Mouse (Mus musculus): ENCODE results near the gene Dnajb6. TPM values are rescaled to one million over a fixed set of nuclear protein-coding genes. Genes with fewer than 3 reads are reported as not detected.
A peak's percentile ranks its signal among the peaks of the same experiment; 100 is the strongest.
"Not testable (repeated sequence)": the region's sequence is repeated elsewhere in the genome, so short reads cannot be mapped to it uniquely, and the experiment has no call there.

Gene Dnajb6
- total RNA-seq, 2 experiments from 2014 or later, result 118 to 146 TPM

DNA sequence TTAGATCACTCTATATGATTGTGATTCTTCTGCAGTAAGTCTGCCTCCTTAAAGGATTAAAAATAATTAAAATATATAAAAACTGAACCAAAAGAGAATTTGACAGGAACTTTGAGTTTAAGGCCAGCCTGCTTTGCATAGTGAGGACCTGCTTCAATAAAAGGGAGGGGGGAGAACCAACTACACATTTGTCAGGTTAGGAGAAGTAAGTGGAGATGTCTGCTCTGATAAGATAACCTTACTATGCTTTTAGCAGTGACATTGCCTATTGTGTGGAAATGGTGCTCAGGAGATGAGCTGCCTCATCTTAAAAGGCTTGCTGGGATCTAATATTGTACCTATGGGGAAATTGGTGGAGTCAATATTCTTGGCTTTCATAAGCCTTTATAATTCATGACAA is 17.4 kb downstream of the Dnajb6 start:
- DNase-seq (ENCODE audit: low spot score in 2 of 2), result no peak

DNA sequence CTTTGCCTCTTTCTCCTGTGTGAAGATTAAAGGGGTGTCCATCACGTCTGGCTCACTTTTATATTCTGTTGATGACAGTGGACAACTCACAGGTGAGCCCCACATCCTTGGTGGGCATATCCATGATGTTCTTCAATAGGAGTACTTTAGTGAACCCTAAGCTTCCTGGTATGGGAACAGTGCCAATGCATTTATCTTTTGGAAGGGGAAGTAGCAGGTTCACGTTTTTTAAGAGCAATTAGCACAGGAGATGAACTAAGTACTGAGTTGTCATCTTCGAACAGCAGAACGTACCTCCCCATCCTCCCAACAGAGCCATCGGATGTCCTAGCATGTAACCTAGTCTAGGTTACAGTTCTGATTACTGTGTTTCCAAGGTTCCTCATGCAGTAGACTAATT is 23.8 kb downstream of the Dnajb6 start:
- no peak for DNase-seq (ENCODE audit: low spot score in 2 of 2)

DNA sequence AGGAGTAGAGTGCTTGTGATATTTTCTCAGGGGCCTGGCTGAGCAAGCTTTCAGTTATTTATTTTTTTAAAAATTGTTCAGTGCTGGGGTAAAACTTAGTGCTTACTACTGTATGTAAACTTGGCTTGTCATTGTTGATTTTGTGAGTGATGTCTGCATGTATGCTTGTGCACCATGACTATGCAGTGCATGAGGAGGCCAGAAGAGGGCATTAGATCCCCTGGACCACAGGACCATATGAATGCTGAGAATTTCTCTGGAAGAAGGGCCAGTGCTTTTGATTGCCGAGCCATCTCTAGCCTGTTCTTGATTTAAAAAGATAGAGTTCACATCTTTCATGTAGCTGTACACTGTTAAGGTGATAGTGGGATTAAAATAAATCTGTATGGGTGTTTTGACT is 35.4 kb downstream of the Dnajb6 start:
- no peak for DNase-seq (ENCODE audit: low spot score in 2 of 2)

DNA sequence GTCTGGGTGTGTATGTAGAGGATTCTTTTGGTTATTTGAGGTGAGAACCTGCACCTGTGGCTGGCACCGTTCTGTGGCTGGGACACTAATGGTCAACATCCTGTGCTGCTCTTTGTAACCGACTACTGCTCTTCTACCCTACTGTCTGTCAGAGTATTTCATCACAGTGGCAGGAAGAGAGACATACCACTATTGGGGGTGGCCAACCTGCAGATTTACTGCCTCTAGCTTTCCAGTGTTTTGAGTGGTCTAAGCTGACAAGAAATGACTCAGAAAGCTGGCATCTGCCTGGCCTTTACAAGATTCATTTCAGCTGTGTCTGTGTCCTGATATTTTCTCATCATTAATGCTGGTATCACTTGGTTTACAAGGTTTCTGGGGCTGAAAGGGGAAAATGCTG is 36.5 kb downstream of the Dnajb6 start:
- no peak for DNase-seq (ENCODE audit: low spot score in 2 of 2)

DNA sequence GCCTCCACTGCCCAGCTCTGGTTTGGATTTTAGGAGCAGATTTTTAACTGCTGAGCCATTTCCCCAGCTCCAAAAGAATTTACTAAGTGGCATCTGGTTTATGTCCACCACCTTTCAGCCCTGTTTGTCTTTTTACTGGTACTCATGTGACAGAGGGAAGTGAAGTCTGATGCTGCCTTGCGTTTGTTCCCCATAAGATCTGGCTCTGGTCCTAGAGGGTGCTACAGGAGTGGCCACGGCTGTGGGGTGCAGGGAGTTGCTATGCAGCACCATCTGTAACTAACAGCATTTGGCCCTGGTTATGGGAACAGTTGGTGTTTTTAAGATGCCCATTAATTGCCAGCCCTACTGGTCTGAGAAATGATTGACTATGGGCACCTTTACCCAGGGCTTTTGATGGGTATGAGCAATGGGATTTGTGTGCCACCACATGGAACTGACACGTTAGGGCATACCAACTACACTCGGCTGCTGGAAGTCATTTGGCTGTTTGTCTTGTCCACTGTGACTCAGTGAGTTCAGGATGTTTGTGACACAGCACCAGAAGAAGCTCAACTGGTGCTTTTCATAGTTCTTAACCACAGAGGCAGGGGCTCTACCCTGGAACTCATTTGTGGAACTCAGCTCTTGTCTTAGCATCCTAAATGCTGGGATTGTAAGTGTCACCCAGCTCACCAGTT is 37.3 kb downstream of the Dnajb6 start:
- DNase-seq (ENCODE audit: low spot score in 2 of 2), result no peak

DNA sequence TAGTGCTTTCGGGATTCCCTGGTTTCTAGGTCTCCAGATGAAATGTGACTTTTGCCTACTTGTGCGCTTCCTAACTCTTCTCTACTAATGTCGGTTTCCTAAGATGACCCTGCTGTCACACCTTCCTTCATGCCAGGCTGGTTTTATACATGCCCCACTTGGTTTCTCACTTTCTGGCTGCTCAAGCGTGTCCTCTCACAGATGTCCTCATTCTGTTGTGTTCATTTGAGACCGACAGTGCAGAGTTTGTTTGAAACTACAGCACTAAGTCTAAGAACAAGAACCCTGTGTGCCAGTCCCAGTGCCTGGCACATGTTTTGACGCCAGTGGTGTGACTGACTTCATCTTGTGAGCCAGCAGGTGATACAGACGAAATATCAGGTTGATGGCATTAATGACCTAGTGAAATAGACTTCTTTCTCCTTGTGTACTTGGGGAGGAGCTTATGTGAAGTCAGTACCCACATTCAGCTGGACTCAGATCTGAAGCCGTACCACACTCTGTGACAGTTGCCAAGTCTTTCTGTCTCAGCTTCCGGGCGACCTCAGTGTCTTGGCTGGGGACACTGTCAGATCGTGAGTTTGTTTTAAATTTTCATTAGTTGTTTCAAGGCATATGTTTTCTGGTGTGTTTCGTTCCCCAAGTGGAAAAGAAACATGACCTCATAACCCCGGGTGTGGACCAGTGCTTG is 38.1 kb downstream of the Dnajb6 start:
- DNase-seq (ENCODE audit: low spot score in 2 of 2), result no peak

DNA sequence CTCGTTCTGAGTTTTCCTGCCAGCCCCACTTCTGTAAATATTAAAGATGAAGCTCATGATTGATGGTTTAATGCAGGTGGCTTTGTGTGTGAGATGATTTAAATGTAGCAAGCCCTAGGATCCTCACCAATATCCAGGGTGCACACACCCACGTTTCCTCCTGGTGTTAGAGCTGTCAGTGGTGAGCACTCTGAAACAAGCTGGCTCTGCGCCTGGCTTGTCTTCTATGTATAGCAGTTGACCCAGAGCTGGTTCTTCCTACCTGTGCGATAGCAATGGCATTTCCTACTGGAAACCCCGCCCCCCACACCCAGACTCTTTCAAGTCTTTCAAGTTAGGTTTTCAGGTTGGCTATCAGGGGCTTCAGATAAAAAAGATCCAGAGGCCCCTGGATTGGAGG is 39.9 kb downstream of the Dnajb6 start:
- DNase-seq (ENCODE audit: low spot score in 2 of 2), result no peak

DNA sequence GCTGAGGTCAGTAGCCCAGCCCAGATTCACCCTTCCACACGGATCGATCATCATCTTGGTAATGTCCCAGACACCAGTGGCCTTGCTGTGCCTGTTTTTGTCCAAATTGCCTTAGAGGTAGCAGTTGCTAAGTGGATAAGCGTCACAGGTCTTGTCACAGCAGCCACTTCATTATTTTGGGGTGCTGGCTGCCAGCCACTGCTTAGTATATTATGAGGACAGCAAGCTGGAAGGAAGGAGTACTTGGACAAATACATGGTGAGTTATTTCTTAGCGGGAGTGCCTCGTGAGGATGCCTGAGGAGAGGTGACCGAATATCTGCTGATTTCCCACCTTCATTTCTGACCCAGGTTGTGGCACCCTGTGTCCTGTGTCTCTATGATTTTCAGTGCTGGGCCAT is 42.5 kb downstream of the Dnajb6 start:
- DNase-seq (ENCODE audit: low spot score in 2 of 2), result no peak

DNA sequence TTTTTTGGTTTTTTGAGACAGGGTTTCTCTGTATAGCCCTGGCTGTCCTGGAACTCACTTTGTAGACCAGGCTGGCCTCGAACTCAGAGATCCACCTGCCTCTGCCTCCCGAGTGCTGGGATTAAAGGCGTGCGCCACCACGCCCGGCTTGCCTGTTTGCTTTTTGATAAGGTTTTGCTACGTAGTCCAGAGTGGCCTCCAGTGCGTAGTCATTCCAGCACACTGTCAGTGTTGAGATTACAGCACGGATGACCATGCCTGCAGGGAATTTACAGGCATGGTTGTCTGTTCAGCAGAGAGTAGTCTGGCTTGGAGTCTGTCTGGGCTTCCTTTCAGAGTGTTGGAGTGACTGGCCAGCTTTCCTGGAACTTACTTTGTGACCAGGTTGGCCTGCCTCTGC is 44.2 kb downstream of the Dnajb6 start:
- not testable (repeated sequence) for DNase-seq (ENCODE audit: low spot score in 2 of 2)

DNA sequence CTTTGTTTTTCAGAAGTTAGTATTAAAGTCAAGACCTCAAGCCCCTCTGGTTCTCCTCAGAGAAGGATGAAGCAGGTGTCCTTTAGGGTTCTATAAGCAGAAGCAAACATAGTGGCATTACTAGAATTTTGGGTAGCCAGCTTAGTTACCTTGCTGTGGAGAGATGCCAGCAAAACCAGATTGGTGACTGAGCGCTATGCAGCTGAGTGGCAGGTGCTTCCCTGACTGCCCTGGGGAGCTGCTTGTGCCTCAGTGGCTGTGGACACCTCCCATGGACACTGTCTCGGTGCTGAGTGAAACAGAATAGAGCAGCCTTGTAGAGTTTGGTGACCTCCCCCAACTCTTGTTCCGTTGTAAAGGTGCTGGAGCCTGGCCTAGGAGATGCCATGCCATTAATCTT is 46.8 kb downstream of the Dnajb6 start:
- no peak for DNase-seq (ENCODE audit: low spot score in 2 of 2)

DNA sequence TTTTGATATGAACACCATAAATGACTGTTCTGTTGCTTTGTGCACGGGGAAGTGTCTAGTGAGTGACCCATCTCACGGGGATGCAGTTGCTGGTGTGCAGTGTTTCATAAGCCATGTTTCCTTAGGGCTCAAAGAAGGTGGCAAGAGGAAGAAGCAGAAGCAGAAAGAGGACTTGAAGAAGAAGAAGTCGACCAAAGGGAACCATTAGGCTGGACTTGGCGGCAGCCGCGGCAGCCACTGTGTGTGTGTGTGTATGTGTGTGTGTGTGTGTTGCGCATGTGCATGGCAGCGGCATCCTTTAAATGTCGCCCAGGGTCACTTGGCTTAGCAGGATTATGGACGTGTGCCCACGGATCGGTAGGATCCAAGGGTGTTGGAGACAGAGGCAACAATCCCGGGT is 49.4 kb downstream of the Dnajb6 start:
- DNase-seq (ENCODE audit: low spot score in 2 of 2), result not testable (repeated sequence)

DNA sequence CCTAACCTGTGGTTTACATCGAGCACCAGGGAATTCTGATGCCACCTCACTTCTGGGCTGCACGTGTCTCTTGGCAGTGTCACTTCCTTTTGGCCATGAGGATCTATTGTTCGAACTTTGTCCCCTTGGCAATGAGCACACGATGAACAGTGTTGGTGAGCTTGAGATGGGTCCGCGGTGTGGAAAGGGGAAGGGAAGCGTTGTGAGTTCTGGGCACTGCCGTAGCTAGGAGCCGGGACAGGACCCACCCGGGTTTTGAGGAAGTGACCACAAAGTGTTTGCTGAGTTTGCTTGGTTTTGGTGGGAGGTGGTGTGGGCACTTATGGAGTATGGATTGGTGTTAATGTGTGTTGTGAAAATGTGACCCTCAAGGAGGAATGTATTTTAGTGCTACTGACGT is 50.5 kb downstream of the Dnajb6 start:
- not testable (repeated sequence) for DNase-seq (ENCODE audit: low spot score in 2 of 2)

DNA sequence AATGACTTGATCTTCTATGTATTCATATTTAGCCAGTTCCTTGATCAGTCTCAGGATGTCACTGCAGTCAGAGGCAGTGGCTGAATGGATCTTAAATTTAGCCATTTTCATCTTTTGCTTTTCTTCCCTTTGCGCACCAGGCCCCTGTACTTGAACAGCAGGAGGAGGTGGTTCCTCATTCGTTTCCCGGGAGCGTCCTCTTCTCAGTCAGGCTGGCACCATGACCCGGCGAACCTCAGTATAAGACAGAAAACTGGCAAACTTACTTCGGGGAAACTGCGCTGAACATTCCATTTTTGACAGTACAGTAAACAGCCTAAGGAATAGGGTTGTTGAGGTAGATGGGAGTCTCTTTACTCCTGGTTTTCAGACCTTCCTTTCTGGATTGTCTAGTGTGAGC is 59.4 kb downstream of the Dnajb6 start:
- not testable (repeated sequence) for DNase-seq (ENCODE audit: low spot score in 2 of 2)

DNA sequence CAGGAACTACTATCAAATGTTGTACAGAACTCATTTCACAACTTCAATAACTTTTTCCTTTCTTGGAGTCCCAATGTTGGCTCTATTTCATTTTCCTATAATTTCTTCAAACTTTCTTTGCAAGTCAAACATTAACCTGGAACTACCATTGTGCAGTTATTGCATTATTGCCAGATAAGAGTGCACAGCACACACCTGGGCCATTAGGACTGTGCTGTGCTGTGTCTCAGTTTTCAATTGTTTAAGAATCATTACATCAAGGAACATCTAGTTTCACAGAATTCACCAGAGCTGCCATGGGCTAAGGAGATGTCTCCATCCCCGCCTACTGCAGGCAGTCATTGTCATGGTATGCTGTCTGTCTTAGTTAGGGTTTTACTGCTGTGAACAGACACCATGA is 73.5 kb downstream of the Dnajb6 start:
- DNase-seq (ENCODE audit: low spot score in 2 of 2), result no peak

DNA sequence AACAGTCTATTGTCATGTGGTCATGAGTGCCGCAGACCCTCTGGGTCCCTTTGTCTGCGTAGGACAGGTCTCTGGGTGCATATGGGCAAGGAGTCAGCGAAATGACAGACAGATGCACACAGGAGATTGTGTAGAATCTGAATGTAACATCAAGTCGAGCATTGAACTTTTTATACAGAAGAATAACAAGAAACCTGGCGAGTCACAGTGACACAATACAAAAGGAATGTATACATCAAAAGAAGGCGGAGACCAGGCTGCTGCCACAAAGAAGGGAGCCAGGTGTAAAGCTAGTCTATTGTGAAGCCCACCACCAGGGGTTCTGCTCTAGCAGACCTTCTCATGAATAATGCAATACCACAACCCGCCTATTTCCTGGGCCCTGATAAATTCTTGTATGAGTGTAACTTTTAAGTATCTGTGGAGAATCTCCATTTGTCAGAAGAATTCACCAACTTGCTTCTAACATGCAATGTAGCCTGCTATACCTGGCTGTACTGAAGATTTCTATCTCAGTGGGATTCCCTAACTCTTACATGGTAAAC is 76.0 kb downstream of the Dnajb6 start:
- not testable (repeated sequence) for DNase-seq (ENCODE audit: low spot score in 2 of 2)

DNA sequence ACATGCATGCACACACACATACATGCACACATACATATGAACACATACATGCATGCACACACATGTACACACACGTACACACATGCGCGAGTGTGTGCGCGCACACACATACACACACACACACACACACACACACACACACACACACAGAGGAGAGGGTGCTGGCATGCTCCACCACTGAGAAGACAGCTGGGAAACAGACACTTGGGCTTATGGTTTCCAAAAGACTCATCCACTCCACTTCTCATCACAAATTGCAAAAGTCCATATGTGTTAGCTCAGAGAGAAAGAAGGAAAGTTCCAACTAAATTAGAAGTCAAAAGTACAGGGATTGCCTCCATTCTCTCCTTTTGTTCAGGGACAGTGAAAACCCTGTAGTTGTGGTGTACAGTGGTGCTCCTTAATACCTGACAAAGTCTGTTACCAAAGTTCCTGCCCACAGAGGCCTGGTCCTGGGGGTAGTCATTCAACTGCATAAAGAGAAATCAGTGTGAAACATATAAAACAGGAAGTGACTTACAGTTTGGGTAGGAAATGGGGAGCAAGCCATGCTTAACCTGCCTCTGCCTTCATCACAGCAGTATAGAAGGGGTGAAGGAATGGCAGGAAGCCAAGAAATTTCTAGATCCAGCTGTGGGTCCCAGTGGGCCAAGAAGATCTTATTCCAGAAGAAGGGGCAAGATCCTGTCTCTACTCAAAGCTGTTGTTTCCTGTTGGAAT is 81.2 kb downstream of the Dnajb6 start:
- no peak for DNase-seq (ENCODE audit: low spot score in 2 of 2)

DNA sequence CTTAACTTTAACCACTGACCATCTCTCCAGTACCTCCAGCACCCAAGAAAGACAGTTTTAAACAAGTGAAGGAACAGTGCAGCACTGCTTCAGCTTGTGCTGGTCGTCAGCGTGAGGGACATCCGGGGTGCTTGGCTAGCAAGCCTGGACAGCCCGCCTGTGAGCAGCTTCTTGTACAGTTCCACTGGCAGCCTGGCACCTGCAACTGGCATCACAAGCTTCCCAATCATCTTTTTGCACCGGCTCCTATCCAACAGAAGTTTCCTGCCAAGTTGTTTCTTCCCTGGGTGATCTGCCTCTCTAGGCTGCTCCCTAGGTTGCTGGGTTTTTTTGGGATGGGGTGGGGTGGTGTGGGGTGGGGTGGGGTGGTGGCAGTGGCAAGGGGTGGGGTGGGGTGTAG is 81.9 kb downstream of the Dnajb6 start:
- no peak for DNase-seq (ENCODE audit: low spot score in 2 of 2)

DNA sequence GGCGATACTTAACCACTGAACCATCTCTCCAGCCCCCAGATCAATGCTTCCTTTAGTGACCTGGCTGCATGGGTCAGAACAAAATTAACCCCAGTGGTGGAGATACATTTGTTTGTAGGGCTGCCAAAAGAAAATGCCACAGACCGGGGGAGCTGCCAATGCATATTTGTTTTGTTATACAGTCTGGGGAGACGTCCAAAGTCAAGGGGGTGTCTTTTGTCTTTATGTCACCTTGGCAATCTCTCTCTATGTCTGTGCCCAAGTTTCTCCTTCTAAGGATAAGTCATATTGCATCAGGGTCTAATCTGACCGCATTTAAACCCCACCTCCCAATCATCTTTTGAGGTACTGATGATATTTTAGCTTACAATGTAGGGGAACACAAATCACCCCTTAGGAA is 82.8 kb downstream of the Dnajb6 start:
- no peak for DNase-seq (ENCODE audit: low spot score in 2 of 2)

DNA sequence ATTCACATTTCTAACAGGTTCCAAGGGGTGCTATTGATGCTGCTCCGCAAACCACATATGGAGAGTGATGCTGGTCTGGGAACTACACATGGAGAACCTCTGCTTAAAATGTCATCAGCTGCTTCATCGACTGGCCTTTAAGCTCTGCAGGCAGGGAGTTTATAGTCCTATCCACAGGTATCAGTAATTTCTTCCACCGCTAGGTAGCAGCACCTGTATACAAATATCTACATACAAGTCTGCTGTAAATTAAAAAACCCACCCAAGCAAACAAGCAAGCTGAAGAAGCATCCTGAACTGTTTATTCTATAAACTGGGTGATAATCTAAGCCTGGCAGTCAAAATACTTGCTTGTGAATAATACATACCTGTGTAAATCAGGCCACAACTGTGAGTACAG is 89.3 kb downstream of the Dnajb6 start:
- no peak for DNase-seq (ENCODE audit: low spot score in 2 of 2)

DNA sequence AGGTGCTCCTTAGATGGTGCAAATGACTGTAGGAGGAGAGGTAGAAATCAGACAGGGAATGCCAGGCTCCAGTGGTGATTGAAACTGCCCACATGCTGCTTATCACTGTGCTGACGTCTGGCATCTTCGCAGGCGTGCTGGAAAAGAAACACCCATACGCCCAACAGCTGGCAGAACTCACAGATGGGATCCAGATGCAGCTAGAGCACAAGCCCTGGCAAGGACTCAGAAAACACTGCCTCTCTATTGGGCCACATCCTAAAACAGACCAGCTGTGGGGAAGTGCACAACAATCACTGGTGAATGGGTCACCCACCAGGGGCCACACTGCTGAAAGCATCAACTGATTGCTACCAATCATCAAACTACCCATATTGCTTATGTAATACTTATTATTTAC is 91.3 kb downstream of the Dnajb6 start:
- DNase-seq (ENCODE audit: low spot score in 2 of 2), result no peak

DNA sequence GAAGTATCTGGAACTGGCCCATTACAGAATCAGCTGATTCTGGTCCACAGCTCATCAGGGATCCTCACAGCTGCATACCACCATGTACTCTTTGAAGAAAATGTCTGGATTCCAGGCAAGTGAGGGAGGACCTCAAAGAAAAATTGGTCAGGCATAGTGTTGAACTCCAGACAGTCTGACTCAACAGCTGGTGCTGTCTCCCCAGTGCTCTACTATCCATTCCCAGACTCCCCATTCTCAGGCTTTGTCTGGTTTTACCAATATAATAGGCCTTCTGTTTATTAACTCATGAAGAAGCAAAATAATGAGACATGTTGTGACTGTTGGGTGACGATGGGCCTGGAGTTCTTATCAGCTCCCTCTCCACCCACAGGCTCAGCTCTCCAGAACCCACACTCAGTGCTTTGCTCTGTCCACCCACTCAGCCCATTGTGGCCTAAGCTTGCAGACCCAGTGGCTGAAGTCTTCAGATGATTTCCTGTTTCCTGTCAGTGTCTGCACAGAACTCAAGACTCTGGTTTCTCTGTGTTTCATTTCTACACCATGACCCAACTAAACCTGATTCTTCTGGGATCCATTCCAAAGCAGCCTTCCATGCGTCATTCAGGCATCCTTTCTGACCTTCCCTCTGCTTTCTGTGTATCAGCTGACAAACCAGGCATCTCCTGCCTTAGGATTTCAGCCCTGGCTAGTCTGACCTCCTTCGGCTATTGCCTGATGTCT is 107.1 kb downstream of the Dnajb6 start:
- peak in 1 of 2 experiments; percentile 9 for DNase-seq (ENCODE audit: low spot score in 2 of 2)
